Mouse (Mus musculus) olfactory bulb, adult 2 months (tissue): ENCODE data around the gene Shank2.

Experiments used
- CTCF ChIP-seq: fragments of 200-500 bp; IDR thresholded peaks from 2 replicates; pipeline ENCODE4 v1.5.1; 2012; ENCODE audit warnings: low read depth, mild to moderate bottlenecking, low read length, moderate library complexity; ENCODE audit not compliant: insufficient read depth
- POLR2A ChIP-seq: fragments of 200-500 bp; IDR thresholded peaks from 2 replicates; pipeline ENCODE4 v1.6.1; 2012; ENCODE audit warnings: mild to moderate bottlenecking, low read depth, low read length, moderate library complexity; ENCODE audit not compliant: insufficient read depth

DNA sequence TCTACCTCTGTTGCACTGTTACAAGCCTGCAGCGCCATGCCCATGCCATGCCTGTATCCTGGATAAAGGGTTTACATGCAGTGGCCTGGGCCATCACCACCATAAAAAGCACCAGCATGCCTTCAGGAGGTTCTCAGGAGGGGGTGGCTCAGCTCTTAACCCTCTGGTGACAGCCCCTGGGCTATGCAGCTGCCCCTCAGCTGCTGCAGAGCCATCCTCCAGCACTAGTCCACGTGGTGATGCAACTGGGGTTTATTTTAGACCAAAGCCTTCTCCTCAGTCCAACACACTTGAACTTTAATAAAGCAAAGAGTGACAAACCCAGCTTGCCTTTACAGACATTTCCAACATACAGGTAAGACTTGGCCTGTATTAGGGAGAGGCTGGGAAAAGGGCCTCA lies 373.8 kb downstream of the Shank2 start:
- TF ChIP-seq POLR2A (no peak), CTCF (no peak)
